Mouse (Mus musculus): ENCODE results near the gene Preb.

The Preb gene

DNA sequence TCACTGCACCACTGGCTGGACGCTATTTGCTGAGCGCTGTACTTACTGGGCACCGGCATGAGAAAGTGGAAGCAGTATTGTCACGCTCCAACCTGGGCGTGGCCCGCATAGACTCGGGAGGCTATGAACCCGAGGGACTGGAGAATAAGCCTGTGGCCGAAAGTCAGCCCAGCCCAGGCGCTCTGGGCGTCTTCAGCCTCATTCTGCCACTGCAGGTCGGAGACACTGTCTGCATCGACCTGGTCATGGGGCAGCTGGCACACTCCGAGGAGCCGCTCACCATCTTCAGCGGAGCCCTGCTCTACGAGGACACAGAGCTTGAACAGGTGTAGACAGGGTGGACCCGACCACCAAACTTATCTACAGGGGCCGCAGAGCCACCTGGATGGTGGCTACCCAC lies 39.5 kb downstream of the Preb start:
- DNase-seq, result peak in 1 of 2 experiments; percentile 55

DNA sequence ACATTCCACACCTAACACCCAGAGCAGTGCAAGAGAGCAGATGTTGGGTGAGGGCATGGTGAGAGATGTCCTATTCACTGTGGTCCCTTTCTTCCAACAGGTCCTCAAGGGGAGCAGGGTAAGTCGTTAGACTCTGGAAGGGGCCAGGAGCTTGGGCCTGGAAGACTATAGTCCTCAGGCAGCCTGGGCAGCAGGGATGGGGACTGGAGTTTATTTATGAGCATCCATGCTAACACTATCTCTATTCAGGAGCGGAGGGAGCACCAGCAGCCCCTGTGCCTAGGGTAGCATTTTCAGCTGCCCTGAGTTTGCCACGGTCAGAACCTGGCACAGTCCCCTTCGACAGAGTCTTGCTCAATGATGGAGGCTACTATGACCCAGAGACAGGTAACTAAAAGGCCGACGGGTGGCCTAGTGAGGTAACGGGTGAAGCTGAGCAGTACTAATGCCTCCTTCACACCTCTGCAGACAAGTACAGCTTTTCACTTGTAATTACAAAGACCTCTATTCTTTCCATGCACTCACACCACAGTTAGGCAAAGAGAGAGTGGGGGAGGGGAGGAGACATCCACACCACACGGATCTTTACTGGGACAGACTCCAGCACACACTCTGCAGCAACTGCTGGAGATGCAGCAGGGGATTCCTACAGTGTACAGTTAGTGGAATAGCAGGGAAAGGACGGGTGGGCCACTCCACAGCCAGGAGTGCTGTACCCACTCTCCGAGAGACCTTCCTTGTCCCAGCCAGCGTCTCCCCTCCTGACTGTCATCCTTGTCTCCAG lies 40.1 kb downstream of the Preb start:
- DNase-seq, result no peak

DNA sequence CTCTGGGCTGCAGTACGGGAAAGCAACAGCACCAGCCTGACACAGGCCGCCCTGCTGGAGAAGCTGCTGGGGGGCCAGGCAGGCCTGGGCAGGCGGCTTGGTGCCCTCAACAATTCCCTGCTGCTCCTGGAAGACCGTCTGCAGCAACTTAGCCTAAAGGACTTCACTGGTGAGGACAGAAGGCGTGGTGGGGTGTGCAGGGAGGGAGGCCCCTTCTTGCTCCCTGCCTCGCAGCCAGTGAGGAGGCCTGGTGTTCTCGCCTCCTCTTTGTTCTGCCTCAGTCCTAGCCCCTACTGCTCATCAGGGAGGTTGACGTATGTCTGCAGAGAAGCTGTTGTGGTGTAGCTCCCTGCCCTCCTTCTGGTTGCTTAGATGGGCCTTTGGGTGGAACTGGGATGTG lies 41.5 kb downstream of the Preb start:
- DNase-seq, result no peak

DNA sequence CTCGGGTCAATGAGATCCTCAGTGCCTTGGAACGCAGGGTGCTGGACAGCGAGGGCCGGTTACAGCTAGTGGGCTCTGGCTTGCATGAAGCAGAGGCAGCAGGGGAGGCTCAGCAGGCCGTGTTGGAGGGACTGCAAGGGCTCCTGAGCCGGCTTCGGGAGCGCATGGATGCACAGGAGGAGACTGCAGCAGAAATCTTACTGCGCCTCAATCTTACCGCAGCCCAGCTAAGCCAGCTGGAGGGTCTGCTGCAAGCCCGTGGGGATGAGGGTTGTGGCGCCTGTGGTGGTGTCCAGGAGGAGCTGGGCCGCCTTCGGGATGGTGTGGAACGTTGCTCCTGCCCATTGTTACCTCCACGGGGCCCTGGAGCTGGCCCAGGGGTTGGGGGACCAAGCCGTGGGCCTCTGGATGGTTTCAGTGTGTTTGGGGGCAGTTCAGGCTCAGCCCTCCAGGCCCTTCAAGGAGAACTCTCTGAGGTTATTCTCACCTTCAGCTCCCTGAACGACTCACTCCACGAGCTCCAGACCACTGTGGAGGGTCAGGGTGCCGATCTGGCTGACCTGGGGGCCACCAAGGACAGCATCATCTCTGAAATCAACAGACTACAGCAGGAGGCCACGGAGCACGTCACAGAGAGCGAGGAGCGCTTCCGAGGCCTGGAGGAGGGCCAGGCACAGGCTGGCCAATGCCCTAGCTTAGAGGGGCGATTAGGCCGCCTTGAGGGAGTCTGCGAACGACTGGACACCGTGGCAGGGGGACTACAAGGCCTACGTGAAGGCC lies 42.1 kb downstream of the Preb start:
- no peak for DNase-seq

DNA sequence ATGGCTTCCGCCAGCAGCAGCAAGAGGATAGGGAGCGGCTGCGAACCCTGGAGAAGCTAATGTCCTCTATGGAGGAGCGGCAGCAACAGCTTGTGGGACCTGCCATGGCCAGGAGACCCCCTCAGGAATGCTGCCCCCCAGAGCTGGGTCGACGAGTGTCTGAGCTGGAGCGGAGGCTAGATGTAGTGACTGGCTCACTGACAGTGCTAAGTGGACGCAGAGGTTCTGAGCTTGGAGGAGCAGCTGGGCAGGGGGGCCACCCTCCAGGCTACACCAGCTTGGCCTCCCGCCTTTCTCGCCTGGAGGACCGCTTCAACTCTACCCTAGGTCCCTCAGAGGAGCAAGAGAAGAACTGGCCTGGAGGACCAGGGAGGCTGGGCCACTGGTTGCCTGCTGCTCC lies 42.8 kb downstream of the Preb start:
- DNase-seq, result no peak

DNA sequence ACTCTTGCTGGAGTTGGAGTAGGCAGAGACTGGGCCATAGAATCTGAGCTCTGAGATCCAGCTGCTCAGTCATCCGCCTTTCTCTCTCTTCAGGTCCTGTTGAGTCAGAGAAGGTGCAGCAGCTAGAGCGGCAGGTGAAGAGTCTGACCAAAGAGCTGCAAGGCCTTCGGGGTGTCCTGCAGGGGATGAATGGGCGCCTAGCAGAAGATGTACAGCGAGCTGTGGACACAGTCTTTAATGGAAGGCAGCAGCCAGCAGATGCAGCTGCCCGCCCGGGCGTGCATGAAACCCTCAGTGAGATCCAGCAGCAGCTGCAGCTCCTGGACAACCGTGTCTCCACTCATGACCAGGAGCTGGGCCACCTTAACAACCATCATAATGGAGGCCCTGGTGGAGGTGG lies 43.3 kb downstream of the Preb start:
- DNase-seq, result no peak

DNA sequence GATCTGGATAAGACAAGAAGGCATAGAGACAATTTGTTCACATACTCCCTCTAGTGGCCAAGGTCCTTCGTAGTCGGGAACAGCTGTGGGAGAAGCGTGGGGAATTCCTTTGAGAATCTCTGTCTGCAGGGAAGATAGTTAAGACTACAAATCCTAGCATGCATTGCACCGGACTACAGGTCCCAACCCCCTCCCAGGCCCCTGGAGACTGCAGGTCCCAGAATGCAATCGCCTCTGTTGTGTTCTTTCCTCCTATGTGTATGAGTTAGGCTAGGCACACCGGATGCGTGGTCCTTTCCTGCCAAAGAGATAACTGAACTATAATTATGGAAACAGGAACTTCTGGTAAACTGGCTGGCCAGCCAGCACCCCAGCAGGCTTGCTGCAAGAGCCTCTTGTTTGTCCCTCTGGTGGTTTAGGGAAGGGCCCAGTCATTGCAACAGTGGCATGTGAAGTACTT lies 44.2 kb downstream of the Preb start:
- peak; percentile 94 to 96 for DNase-seq

DNA sequence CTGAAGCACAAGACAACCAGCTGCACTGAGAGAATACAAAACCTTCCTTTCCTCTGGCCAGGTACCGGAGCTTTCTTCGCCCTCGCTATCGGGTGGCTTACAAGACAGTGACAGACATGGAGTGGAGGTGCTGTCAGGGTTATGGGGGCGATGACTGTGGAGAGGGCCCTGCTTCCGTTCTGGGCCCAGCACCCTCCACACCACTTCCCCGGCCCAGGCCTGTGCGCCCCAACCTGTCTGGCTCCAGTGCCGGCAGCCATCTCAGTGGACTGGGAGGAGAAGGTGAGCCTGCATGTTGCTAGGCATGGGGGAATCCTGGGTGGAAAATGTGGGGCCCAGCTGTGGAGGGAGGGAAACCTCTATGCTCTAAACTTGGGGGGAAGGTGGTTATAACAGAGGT lies 44.7 kb downstream of the Preb start:
- DNase-seq, result no peak

DNA sequence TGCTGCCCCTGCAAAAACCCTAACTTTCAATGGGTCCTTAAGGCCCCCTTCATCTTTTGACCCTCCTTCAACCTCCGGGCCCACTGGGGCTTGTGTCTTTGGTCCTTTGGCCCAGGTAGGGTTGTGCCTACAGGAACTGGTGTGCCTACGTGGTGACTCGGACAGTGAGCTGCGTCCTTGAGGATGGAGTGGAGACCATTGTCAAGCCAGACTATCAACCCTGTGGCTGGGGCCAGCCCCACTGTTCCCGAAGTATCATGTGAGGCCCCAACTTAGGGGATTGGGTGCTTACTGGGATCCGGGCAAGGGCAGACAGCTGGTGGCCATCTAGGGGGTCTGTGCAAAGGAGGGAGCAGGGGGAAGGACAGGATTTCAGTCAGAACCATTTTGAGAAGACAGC lies 45.3 kb downstream of the Preb start:
- DNase-seq, result no peak

DNA sequence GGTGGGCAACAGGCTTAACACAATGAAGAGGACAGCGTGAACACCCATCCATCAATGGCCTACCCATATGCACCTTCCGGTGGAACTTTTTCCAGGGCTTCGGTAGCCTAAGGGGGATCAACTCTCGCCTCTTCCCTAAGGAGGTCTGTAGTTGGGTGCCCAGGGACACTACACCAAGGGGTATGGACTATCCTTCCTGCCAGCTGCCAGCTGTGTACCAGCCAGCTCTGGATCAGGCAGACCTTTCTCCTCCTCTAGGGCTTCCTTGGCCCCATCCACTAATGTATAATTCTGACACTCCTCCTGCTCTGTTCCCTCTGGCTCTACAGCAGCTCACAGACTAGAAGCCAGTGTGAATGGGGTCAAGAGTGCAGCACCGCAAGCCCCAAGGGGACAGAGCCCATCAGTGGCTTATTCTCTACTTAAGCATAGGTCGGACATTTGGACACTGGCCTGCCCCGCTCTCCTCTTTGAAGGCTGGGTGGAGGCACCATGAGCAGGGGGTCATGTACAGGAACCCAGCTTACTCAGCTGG lies 46.0 kb downstream of the Preb start:
- no peak for DNase-seq

DNA sequence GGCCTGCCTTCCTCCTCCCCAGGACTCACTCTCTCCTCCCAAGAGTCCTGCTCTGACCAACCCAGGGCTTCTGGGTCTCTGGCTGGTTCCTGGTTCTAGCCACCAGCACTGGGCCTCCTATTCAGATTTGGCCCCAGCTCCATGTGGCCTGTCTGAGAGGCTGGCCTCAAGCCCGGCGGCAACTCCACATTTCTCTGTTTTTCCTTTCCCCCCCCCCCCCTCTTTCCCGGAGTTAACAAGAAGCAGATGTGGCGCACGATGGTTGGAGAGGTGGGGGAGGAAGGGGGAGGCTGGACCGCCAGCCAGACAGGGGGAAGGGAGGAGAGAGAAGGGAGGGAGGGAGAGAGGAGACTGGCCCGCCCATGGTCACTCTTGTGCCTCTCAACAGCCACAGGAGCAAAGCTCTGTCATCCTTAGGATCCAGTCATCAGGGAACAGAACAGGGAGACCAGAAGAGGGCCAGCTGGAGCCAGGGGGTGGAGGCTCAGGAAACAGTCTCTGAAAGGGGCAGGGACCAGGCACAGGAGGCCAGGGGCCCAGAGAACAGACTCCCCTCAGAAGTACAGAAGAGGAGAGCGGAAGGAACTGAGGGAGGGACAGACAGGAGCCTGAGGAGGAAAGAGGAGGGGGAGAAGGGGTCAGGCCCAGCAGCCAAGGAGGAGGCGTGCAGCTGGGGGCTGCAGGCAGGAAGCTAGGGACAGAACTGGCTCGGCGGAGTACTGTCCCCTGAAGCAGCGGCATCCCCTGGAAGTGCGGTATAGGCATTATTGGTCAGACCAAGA lies 46.9 kb downstream of the Preb start, which contains the start of gene Emilin1:
Gene Emilin1 (plus strand): TSS at position 343 of the 782 bp plus-strand sequence.
- peak; percentile 65 to 78 for DNase-seq

DNA sequence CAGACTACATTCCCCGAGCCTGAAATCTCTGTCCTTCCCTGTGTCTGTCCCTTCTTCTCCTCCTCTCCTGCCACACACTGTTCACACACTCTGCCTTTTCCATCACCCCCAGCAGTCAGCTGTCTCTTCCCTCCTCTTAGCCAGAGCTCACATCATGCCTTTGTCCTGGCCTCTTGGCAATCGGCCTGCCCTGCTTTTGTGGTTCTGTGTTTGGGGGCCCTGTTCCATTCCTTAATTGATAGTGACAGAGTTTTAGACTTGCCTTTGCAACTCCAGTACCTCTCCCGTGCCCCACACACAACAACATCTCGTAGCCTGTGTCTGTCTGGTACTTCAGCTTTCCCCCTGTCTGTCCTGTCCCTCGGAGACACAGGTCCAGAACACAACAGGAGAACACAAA lies 48.0 kb downstream of the Preb start:
- DNase-seq, result no peak

DNA sequence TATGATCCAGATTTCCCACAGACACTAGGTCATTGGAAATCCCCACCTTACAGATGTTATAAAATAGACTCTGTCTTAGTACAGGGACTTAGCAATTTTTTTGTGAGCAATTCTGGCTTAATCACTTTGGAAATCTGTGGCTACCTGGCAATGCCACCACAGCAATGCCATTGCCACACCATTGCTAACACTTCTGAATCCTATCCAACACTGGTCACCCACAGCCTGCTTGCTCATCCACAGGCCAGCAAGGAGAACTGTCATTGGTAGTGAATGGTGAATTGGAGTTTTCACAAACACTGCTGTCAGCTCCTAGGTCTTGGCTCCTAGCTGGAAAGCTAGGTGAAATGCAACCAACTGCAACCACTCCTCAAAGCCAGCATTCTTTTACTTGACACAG lies 49.7 kb downstream of the Preb start:
- no peak for DNase-seq

DNA sequence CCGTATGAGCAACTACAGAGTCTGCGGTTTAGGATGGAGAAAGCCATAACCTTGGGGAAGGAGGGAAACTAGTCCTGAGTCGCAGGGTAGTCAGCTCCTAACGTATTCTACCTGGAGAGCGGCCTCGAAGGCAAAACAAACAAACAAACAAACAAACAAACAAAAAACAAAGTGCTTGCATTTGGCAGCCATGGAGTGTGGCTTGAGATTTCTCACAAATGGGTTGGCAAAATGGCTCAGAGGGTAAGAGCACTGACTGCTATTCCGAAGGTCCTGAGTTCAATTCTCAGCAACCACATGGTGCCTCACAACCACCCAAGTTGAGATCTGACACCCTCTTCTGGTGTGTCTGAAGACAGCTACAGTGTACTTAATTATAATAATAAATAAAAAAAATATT lies 50.3 kb downstream of the Preb start:
- DNase-seq, result no peak

DNA sequence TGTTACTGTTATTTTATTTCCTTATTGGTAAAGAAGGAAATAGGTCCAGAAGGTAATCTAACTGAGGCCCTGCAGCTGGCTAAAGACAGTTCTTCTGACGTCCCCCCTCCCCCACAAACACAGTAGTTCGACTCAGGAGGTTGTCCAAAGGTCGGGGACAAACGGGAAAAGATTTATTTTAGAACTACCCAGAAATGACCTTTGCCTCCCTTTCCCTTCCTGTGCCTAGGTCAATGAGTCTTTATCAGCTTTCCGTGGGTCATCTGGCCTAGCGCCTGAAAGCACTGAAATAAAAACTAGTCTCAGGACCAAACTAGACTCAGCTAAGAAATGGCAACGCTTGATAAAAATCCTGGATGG lies 50.9 kb downstream of the Preb start:
- no peak for DNase-seq

DNA sequence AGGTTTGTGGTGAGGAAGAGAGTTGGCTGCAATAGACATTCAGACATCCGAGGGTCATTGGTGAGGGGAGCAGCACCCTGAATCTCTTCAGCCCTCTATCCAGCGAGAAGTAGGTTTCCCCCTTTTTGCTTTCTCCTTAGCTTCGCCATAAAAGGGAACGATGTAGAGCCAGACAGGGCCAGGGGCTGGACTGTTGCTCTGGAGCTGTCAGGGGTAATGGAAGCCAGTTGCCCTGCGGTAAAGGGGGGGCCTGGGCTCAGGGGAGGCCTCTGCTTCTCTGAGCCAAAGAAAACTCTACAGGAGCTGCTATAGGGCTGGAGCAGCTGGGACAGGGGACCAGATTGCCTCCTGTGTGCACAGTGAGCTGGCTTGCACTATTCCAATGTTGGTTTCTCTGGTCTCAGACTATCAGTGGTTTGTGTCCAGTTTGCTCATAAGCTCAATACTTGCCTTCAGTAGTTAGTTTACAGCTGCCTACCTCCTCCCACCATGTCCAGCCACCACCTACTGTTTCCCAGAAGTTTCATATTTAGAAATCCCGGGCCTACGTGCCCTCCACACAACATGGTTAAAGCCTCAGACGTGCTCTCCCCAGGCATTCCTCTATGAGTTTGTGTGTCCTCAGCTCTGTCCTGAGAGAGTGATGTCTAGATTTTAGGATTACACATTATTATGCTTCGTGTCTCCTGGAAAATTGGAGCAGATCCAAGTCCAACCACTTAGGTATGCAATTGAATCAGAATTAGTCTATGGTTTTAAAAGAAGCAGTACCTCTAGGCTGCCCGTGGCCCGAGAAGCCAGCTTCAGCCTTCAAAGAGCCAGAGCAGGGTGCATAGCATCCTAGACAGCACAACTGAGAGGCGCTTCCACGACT lies 51.5 kb downstream of the Preb start:
- no peak for DNase-seq

DNA sequence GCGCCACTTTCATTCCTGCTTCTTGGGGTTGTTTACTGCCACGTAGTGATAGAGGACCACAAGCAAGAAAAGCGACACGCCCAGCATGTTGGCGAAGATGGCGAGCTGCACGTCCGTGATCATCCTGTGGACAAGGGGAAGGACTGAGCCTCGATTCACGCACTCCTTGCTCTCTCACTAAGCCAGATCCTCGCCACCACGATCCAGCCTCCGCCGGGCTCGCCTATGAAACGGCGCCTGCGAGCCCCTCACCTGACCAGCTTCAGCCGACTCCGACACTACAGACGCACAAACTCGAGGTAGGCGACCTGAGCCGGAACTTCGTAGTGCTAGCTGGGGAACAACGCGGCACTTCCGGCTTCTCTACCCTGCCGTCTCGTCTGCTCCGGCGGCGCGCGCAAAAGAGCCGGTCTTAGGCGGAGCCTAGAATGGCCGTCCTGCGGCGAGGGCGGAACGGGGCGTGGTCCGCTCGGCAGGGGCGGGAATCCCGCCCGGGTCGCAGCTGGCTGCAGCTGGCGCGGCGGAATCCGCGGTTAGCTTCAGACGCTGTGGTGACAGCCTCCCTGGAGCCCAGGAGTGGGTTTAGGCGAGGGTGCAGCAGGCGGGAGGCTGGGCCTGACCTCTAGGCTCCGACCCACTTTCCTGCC lies 52.6 kb downstream of the Preb start, which contains the start of gene Ost4:
Gene Ost4 (minus strand): TSS at position 376 of the 647 bp plus-strand sequence.
- DNase-seq, result peak; percentile 98

DNA sequence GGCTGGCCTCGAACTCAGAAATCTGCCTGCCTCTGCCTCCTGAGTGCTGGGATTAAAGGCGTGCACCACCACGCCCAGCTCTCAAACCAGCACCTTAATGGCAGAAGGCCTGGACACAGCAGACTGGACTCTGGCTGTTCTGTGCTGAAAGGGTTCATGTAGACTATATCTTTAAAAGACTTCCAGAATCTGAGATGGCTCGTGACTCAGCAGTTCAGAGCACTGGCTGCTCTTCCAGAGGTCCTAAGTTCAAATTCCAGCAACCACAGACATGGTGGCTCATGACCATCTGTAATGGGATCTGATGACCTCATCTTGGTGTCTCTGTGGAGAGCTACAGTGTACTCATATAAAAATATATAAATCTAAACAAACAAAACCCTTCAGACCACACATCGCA lies 58.3 kb downstream of the Preb start:
- DNase-seq, result no peak

Data from lung, adult 18-20 months (tissue).